Mouse (Mus musculus) right cerebral cortex, adult 18-20 months (tissue): ENCODE data around the gene Astn2.

Experiments
- DNase-seq: peaks from one replicate; pipeline ENCODE4 v3.0.0; 2022; ENCODE audit warnings: mixed read lengths

Astn2 gene

GRCm38 (mm10) chr4:65959188-65959759, 445.1 kb downstream of the Astn2 start:
- DNase-seq = no peak

- no peak for DNase-seq
Observed at GRCm38 (mm10) chr4:65958369-65959187, 445.8 kb downstream of the Astn2 start.

GRCm38 (mm10) chr4:65951918-65952317, 452.5 kb downstream of the Astn2 start:
- DNase-seq = no peak

- no peak for DNase-seq
Observed at GRCm38 (mm10) chr4:65947141-65947649, 457.2 kb downstream of the Astn2 start.

GRCm38 (mm10) chr4:65946021-65946420, 458.4 kb downstream of the Astn2 start:
- DNase-seq = no peak

- DNase-seq = no peak
Observed at GRCm38 (mm10) chr4:65930901-65931300, 473.5 kb downstream of the Astn2 start.

- DNase-seq = peak; percentile 9
Observed at GRCm38 (mm10) chr4:65920294-65920693, 484.1 kb downstream of the Astn2 start.

GRCm38 (mm10) chr4:65916027-65917008, 488.1 kb downstream of the Astn2 start:
- DNase-seq = no peak

- no peak for DNase-seq
Observed at GRCm38 (mm10) chr4:65912247-65912942, 492.0 kb downstream of the Astn2 start.

- peak; percentile 12 for DNase-seq
Observed at GRCm38 (mm10) chr4:65907660-65908059, 496.8 kb downstream of the Astn2 start.

GRCm38 (mm10) chr4:65904963-65905362, 499.4 kb downstream of the Astn2 start:
- DNase-seq = no peak

- no peak for DNase-seq
Observed at GRCm38 (mm10) chr4:65896092-65897027, 508.1 kb downstream of the Astn2 start.

- DNase-seq = no peak
Observed at GRCm38 (mm10) chr4:65888332-65888993, 515.9 kb downstream of the Astn2 start.

- DNase-seq = no peak
Observed at GRCm38 (mm10) chr4:65886862-65887261, 517.5 kb downstream of the Astn2 start.

GRCm38 (mm10) chr4:65885921-65886320, 518.5 kb downstream of the Astn2 start:
- DNase-seq = peak; percentile 25

- no peak for DNase-seq
Observed at GRCm38 (mm10) chr4:65874236-65874781, 530.1 kb downstream of the Astn2 start.

GRCm38 (mm10) chr4:65864551-65864950, 539.9 kb downstream of the Astn2 start:
- no peak for DNase-seq

- DNase-seq = no peak
Observed at GRCm38 (mm10) chr4:65843191-65843590, 561.2 kb downstream of the Astn2 start.

GRCm38 (mm10) chr4:65839550-65840000, 564.8 kb downstream of the Astn2 start:
- peak; percentile 29 for DNase-seq

- DNase-seq = no peak
Observed at GRCm38 (mm10) chr4:65838781-65839180, 565.6 kb downstream of the Astn2 start.
